Mouse (Mus musculus): ENCODE measurements around the gene Eif2ak1. TPM values are rescaled to one million over a fixed set of nuclear protein-coding genes. Genes with fewer than 3 reads are reported as not detected.
"Not testable (repeated sequence)": the region's sequence is repeated elsewhere in the genome, so short reads cannot be mapped to it uniquely, and the experiment has no call there.

Eif2ak1 gene
- polyA plus RNA-seq (2012; rRNA removed): 14.3 and 15.7 TPM in 2 replicates

DNA sequence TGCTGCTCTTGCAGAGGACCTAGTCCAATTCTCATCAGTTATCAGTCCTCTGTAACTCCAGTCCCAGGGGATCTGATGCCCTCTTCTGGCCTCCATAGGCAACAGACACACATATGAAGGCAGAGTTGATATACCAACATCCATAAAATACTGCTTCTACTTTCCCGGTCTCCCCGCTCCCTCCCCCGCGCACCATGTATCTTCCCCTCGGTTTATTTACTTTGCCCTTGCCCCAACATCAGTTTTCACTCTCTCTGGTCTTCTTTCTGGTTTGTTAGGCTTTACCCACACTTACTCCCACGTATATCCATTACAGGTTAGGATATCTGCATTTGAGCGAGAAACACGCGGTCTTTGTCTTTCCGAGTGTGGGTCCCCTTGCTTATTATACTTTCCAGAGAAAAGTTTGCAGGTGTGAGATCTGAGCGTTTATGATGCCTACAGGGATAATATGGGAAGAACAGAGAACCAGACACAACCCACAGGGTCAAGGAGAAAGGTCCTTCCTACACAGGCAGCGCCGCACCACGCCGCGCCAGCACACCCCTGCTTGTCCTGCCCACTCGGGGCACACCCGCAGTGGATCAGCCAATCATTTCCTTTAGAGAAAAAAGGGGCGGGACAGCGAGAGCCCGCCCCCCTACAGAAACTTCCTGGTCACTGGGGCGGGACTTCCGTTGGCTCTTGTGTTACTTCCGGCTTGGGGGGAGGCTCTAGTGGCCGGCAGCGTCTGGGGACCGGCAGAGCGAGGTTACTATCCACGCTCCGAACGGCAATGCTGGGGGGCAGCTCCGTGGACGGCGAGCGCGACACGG lies at the start of gene Eif2ak1:
Gene Eif2ak1, plus strand, starts transcription at position 673 of the 815 bp plus-strand sequence.
- no peaks in the 10 kb centered on the region for H3K36me3 ChIP-seq (ENCODE audit: control insufficient read depth, insufficient read depth, low read length)
- TF ChIP-seq CTCF (IDR thresholded peaks at IDR 0.05; ENCODE audit: control insufficient read depth, insufficient read depth, insufficient replicate concordance, low read depth, low read length) (no peak), POLR2A (IDR thresholded peaks at IDR 0.05; ENCODE audit: control insufficient read depth, low read depth, low read length) (peak; percentile 82)
- peak within 1 kb of the TSS; percentile 93 for H3K4me3 ChIP-seq (ENCODE audit: control insufficient read depth, low read depth, low read length)
- peak within 1 kb of the TSS; percentile 55 for H3K27ac ChIP-seq (ENCODE audit: control insufficient read depth, insufficient read depth, low read depth, low read length)
- peaks cover 9% of the 10 kb centered on the region for H3K4me1 ChIP-seq (ENCODE audit: control insufficient read depth, insufficient read depth, low read length)
- no peaks in the 10 kb centered on the region for H3K27me3 ChIP-seq (ENCODE audit: control insufficient read depth, insufficient read depth, low read length)

- Histone ChIP-seq H3K27ac (ENCODE audit: control insufficient read depth, insufficient read depth, low read depth, low read length) (no peak overlapping the region), H3K36me3 (ENCODE audit: control insufficient read depth, insufficient read depth, low read length) (no peaks in the 10 kb centered on the region), H3K4me3 (ENCODE audit: control insufficient read depth, low read depth, low read length) (no peak overlapping the region), H3K4me1 (ENCODE audit: control insufficient read depth, insufficient read depth, low read length) (no peaks in the 10 kb centered on the region), H3K27me3 (ENCODE audit: control insufficient read depth, insufficient read depth, low read length) (no peaks in the 10 kb centered on the region)
- TF ChIP-seq POLR2A (IDR thresholded peaks at IDR 0.05; ENCODE audit: control insufficient read depth, low read depth, low read length): no peak
- no peak for TF ChIP-seq CTCF (IDR thresholded peaks at IDR 0.05; ENCODE audit: control insufficient read depth, insufficient read depth, insufficient replicate concordance, low read depth, low read length)
Measured at GRCm38 (mm10) chr5:143781951-143782350, 35.6 kb upstream of the Eif2ak1 start.

GRCm38 (mm10) chr5:143785391-143785790 lies 32.2 kb upstream of the Eif2ak1 start:
- Histone ChIP-seq H3K27me3 (ENCODE audit: control insufficient read depth, insufficient read depth, low read length) (no peaks in the 10 kb centered on the region), H3K27ac (ENCODE audit: control insufficient read depth, insufficient read depth, low read depth, low read length) (no peak overlapping the region), H3K36me3 (ENCODE audit: control insufficient read depth, insufficient read depth, low read length) (no peaks in the 10 kb centered on the region), H3K4me1 (ENCODE audit: control insufficient read depth, insufficient read depth, low read length) (no peaks in the 10 kb centered on the region), H3K4me3 (ENCODE audit: control insufficient read depth, low read depth, low read length) (no peak overlapping the region)
- TF ChIP-seq POLR2A (IDR thresholded peaks at IDR 0.05; ENCODE audit: control insufficient read depth, low read depth, low read length): no peak
- no peak for TF ChIP-seq CTCF (IDR thresholded peaks at IDR 0.05; ENCODE audit: control insufficient read depth, insufficient read depth, insufficient replicate concordance, low read depth, low read length)

DNA sequence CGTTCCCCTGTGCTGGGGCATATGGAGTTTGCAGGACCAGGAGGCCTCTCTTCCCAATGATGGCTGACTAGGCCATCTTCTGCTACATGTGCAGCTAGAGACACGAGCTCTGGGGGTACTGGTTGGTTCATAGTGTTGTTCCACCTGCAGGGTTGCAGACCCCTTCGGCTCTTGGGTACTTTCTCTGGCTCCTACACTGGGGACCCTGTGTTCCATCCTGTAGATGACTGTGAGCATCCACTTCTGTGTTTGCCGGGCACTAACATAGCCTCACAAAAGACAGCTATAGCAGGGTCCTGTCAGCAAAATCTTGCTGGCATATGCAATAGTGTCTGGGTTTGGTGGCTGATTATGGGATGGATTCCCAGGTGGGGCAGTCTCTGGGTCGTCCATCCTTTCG lies 16.4 kb upstream of the Eif2ak1 start:
- H3K4me3 ChIP-seq (ENCODE audit: control insufficient read depth, low read depth, low read length); H3K4me1 ChIP-seq (ENCODE audit: control insufficient read depth, insufficient read depth, low read length); H3K27me3 ChIP-seq (ENCODE audit: control insufficient read depth, insufficient read depth, low read length); H3K27ac ChIP-seq (ENCODE audit: control insufficient read depth, insufficient read depth, low read depth, low read length); H3K36me3 ChIP-seq (ENCODE audit: control insufficient read depth, insufficient read depth, low read length): not testable (repeated sequence)

DNA sequence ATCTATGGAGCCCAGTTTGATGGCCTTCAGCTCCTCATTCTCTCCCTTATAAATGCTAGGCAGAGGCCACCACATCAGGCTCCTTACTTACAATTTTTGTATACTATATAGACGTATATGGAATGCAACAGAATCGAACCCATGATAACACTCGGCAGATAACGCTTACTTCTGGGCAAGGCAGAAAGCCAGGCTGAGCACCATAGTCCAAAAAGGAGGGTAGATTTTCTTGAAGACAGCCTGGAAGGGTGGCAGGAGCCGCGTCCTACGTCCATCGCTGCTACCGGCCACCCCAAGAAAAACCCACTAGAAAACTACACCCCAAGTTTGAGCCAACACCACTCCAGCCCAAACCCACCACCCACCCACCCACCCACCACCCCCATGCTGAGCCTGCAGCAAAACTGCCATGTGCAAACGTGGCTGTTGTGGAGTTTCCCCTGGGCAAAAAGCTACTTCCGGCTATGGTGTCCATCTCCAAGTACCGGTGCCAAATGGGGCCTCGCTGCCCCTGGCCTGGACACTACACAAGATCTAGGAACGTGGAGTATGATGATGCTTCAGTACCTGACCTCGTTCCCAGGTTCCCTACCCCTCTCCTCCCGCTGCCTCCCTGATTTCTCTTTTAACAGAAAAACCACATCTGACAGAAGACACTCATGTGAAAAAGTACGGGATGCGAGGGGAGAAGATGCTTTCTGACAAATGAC lies 13.4 kb upstream of the Eif2ak1 start:
- Histone ChIP-seq H3K27ac (ENCODE audit: control insufficient read depth, insufficient read depth, low read depth, low read length) (no peak overlapping the region), H3K4me3 (ENCODE audit: control insufficient read depth, low read depth, low read length) (no peak overlapping the region), H3K27me3 (ENCODE audit: control insufficient read depth, insufficient read depth, low read length) (no peaks in the 10 kb centered on the region), H3K36me3 (ENCODE audit: control insufficient read depth, insufficient read depth, low read length) (no peaks in the 10 kb centered on the region), H3K4me1 (ENCODE audit: control insufficient read depth, insufficient read depth, low read length) (no peaks in the 10 kb centered on the region)
- TF ChIP-seq POLR2A (IDR thresholded peaks at IDR 0.05; ENCODE audit: control insufficient read depth, low read depth, low read length) (no peak), CTCF (IDR thresholded peaks at IDR 0.05; ENCODE audit: control insufficient read depth, insufficient read depth, insufficient replicate concordance, low read depth, low read length) (no peak)

DNA sequence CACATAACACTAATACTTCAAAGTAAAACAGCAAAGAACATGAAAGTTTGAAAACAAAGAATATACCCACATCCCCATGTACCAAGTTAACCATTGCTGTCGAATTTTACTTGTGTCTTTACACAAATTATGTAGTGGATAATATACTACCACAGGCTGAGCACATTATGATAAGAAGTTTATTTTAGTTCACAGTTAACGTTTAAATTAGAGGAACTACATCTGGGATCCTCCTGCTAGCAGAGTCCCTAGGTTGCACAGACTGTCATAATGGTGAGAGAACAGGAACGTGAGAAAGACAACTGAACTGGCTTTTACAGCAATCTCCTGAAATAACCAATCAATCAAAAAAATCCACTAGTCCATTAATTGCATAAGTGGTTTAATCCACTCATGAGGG lies 10.3 kb upstream of the Eif2ak1 start:
- no peaks in the 10 kb centered on the region for H3K4me1 ChIP-seq (ENCODE audit: control insufficient read depth, insufficient read depth, low read length)
- H3K4me3 ChIP-seq (ENCODE audit: control insufficient read depth, low read depth, low read length): no peak overlapping the region
- H3K36me3 ChIP-seq (ENCODE audit: control insufficient read depth, insufficient read depth, low read length): no peaks in the 10 kb centered on the region
- no peaks in the 10 kb centered on the region for H3K27me3 ChIP-seq (ENCODE audit: control insufficient read depth, insufficient read depth, low read length)
- TF ChIP-seq POLR2A (IDR thresholded peaks at IDR 0.05; ENCODE audit: control insufficient read depth, low read depth, low read length): no peak
- no peak for TF ChIP-seq CTCF (IDR thresholded peaks at IDR 0.05; ENCODE audit: control insufficient read depth, insufficient read depth, insufficient replicate concordance, low read depth, low read length)
- no peak overlapping the region for H3K27ac ChIP-seq (ENCODE audit: control insufficient read depth, insufficient read depth, low read depth, low read length)

- Histone ChIP-seq H3K27ac (ENCODE audit: control insufficient read depth, insufficient read depth, low read depth, low read length) (no peak overlapping the region), H3K36me3 (ENCODE audit: control insufficient read depth, insufficient read depth, low read length) (no peaks in the 10 kb centered on the region), H3K27me3 (ENCODE audit: control insufficient read depth, insufficient read depth, low read length) (no peaks in the 10 kb centered on the region), H3K4me3 (ENCODE audit: control insufficient read depth, low read depth, low read length) (no peak overlapping the region), H3K4me1 (ENCODE audit: control insufficient read depth, insufficient read depth, low read length) (no peaks in the 10 kb centered on the region)
- TF ChIP-seq CTCF (IDR thresholded peaks at IDR 0.05; ENCODE audit: control insufficient read depth, insufficient read depth, insufficient replicate concordance, low read depth, low read length) (no peak), POLR2A (IDR thresholded peaks at IDR 0.05; ENCODE audit: control insufficient read depth, low read depth, low read length) (no peak)
Measured at GRCm38 (mm10) chr5:143809421-143810090, 8.0 kb upstream of the Eif2ak1 start.
